Mouse (Mus musculus): ENCODE measurements around the gene Maged1.

DNA sequence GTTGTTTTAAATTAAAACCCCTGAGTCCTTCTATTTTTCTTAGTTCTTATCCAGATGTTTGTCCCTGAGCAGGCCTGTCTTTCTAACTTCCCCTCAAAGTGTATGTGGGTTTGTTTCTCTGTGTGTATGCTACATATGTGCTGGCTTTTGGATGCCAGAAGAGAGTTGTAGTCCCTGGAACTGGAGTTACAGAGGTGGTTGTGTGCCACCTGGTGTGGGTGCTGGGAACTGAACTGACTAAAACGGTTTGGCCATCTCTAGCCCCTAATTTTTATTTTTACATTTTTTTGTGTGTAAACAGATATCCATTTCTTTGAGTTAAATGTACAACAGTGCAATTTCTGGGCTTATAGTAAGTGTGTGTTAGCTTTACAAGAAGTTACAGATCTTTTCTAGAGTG is 3.0 kb upstream of the Maged1 start:
- TF ChIP-seq CTCF (conservative IDR thresholded peaks at IDR 0.05; ENCODE audit: insufficient read depth, insufficient read length, low read depth, low read length), result peak; percentile 63
- no peak for TF ChIP-seq POLR2A (IDR thresholded peaks at IDR 0.05; ENCODE audit: low read depth, low read length)
